Mouse (Mus musculus): Measurements from ENCODE around the gene Otulinl. TPM values are rescaled to one million over a fixed set of nuclear protein-coding genes. Genes with fewer than 3 reads are reported as not detected.

The Otulinl gene
- polyA plus RNA-seq, 1 experiment from 2014 or later: 9.8 TPM

DNA sequence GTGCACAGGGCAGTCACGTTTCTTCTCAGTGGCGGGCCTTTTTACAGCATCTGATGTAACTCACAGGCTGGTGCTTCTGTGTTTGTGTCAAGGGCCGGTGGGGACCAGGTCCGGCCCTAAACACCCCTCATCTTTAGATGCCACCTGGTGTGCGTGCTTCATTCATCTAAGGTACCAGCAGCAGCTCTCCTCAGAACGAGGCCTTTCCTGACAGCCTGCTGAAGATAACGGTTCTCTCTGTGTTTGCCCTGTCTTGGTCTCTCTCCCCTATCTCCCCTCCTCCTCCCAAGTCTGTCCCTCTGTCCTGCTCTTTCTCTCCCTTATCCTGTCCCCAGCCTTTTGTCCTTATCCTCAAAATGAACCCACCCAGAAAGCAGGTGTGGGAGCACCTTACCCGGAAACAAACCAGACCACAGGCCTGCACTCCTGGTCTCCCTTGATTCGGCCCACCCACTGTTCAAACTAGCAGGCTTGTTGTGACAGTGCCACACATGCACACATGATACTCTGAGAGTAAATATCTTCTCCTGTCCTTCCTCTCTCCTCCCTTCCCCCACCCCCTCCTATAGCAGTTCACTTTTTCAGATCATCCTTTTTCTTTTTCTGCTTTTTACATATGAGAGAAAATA lies 14.4 kb downstream of the Otulinl start:
- H3K27me3 ChIP-seq (ENCODE audit: control insufficient read depth, insufficient read depth, low read length): no peaks in the 10 kb centered on the region
- no peaks in the 10 kb centered on the region for H3K4me1 ChIP-seq (ENCODE audit: control insufficient read depth, insufficient read depth, low read length)
- 72% methylated on average over 9 of the region's 9 CpGs for WGBS
- DNase-seq (ENCODE audit: low spot score) (no peak), ATAC-seq (ENCODE audit: insufficient read depth, low FRiP score, low TSS enrichment) (no peak)
- H3K4me2 ChIP-seq (ENCODE audit: low read depth): no peak overlapping the region
- H3K9ac ChIP-seq (ENCODE audit: low read length): no peak overlapping the region
- no peak overlapping the region for H3K4me3 ChIP-seq (ENCODE audit: low read depth, low read length)
- no peaks in the 10 kb centered on the region for H3K36me3 ChIP-seq (ENCODE audit: control insufficient read depth, insufficient read depth, low read length)
- no peak overlapping the region for H3K27ac ChIP-seq (ENCODE audit: low read depth, low read length)
- no peaks in the 10 kb centered on the region for H3K9me3 ChIP-seq (ENCODE audit: control insufficient read depth, low read length)

GRCm38 (mm10) chr15:27665392-27665911 lies 15.9 kb downstream of the Otulinl start:
- Histone ChIP-seq H3K27me3 (ENCODE audit: control insufficient read depth, insufficient read depth, low read length) (no peaks in the 10 kb centered on the region), H3K27ac (ENCODE audit: low read depth, low read length) (no peak overlapping the region), H3K9me3 (ENCODE audit: control insufficient read depth, low read length) (no peaks in the 10 kb centered on the region), H3K36me3 (ENCODE audit: control insufficient read depth, insufficient read depth, low read length) (no peaks in the 10 kb centered on the region), H3K4me3 (ENCODE audit: low read depth, low read length) (no peak overlapping the region), H3K4me2 (ENCODE audit: low read depth) (no peak overlapping the region), H3K4me1 (ENCODE audit: control insufficient read depth, insufficient read depth, low read length) (no peaks in the 10 kb centered on the region), H3K9ac (ENCODE audit: low read length) (no peak overlapping the region)
- DNase-seq (ENCODE audit: low spot score): peak; percentile 29
- no peak for ATAC-seq (ENCODE audit: insufficient read depth, low FRiP score, low TSS enrichment)
- WGBS: 66% methylated on average over 21 of the region's 21 CpGs

- Histone ChIP-seq H3K27ac (ENCODE audit: low read depth, low read length) (no peak overlapping the region), H3K4me2 (ENCODE audit: low read depth) (no peak overlapping the region), H3K9ac (ENCODE audit: low read length) (no peak overlapping the region), H3K4me3 (ENCODE audit: low read depth, low read length) (no peak overlapping the region), H3K27me3 (ENCODE audit: control insufficient read depth, insufficient read depth, low read length) (no peaks in the 10 kb centered on the region), H3K4me1 (ENCODE audit: control insufficient read depth, insufficient read depth, low read length) (no peaks in the 10 kb centered on the region), H3K9me3 (ENCODE audit: control insufficient read depth, low read length) (no peaks in the 10 kb centered on the region), H3K36me3 (ENCODE audit: control insufficient read depth, insufficient read depth, low read length) (no peaks in the 10 kb centered on the region)
- ATAC-seq (ENCODE audit: insufficient read depth, low FRiP score, low TSS enrichment) (no peak), DNase-seq (ENCODE audit: low spot score) (no peak)
- WGBS: 91% methylated on average over 9 of the region's 9 CpGs
Measured at GRCm38 (mm10) chr15:27664126-27664525, 17.3 kb downstream of the Otulinl start.

- no peak overlapping the region for H3K4me3 ChIP-seq (ENCODE audit: low read depth, low read length)
- H3K36me3 ChIP-seq (ENCODE audit: control insufficient read depth, insufficient read depth, low read length): no peaks in the 10 kb centered on the region
- H3K4me2 ChIP-seq (ENCODE audit: low read depth): no peak overlapping the region
- H3K4me1 ChIP-seq (ENCODE audit: control insufficient read depth, insufficient read depth, low read length): no peaks in the 10 kb centered on the region
- ATAC-seq (ENCODE audit: insufficient read depth, low FRiP score, low TSS enrichment): no peak
- no peaks in the 10 kb centered on the region for H3K9me3 ChIP-seq (ENCODE audit: control insufficient read depth, low read length)
- H3K9ac ChIP-seq (ENCODE audit: low read length): no peak overlapping the region
- 66% methylated on average over 1 of the region's 1 CpGs for WGBS
- H3K27ac ChIP-seq (ENCODE audit: low read depth, low read length): no peak overlapping the region
- no peaks in the 10 kb centered on the region for H3K27me3 ChIP-seq (ENCODE audit: control insufficient read depth, insufficient read depth, low read length)
- no peak for DNase-seq (ENCODE audit: low spot score)
Measured at GRCm38 (mm10) chr15:27662699-27663098, 18.7 kb downstream of the Otulinl start.

DNA sequence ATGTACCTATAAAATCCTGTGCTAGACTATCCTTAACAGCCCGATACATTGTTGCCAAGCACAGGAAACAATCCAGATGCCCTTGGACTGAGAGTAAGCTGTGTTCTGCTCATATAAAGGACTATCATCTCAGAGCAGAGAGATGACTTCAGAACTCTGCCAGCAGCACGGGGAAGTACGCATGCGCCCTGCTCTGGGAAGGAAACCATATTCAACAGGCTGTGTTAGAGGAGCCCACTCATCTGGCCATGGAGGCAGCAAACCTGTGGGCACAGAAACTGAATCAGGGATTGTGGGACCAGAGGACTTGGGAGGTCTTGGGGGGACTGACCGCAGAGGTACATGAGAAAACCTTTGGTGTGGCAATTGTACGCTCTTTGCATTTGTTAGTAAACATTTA lies 19.7 kb downstream of the Otulinl start:
- Histone ChIP-seq H3K27me3 (ENCODE audit: control insufficient read depth, insufficient read depth, low read length) (no peaks in the 10 kb centered on the region), H3K27ac (ENCODE audit: low read depth, low read length) (no peak overlapping the region), H3K4me1 (ENCODE audit: control insufficient read depth, insufficient read depth, low read length) (no peaks in the 10 kb centered on the region), H3K4me3 (ENCODE audit: low read depth, low read length) (no peak overlapping the region), H3K36me3 (ENCODE audit: control insufficient read depth, insufficient read depth, low read length) (no peaks in the 10 kb centered on the region), H3K9ac (ENCODE audit: low read length) (no peak overlapping the region), H3K4me2 (ENCODE audit: low read depth) (no peak overlapping the region), H3K9me3 (ENCODE audit: control insufficient read depth, low read length) (no peaks in the 10 kb centered on the region)
- ATAC-seq (ENCODE audit: insufficient read depth, low FRiP score, low TSS enrichment): no peak
- DNase-seq (ENCODE audit: low spot score): peak; percentile 0
- WGBS: 92% methylated on average over 6 of the region's 6 CpGs

DNA sequence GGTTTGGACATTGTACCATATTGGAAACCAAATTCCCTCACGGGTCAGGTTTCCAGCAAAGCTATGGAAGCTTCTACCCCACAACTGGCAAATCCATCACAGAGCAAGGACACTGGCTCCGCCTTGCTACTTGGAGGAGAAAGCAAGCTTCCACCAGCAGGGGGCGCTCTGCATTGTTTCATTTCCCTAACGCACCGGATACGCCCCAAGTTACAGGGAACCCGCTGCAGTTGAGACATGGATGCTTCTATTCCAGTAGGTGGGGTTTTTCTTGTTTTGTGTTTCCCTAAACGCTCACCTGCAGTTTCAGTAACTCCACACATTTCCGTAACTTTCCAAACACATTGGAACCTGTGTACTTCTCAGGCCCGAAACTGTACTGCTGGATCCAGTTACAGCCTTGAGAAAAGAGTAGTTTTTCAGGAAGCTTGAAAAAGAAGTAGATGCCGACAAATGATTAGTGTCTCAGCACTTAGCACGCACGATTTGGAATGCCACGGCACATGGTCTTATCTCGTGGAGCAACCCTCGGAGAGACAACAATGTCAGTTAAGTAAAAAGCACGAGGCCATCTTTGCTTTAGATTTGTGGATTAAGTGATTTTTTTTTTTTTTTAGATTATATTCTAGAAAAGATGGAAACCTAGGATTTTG lies 21.7 kb downstream of the Otulinl start:
- Histone ChIP-seq H3K9me3 (ENCODE audit: control insufficient read depth, low read length) (no peaks in the 10 kb centered on the region), H3K4me1 (ENCODE audit: control insufficient read depth, insufficient read depth, low read length) (no peaks in the 10 kb centered on the region), H3K9ac (ENCODE audit: low read length) (no peak overlapping the region), H3K27ac (ENCODE audit: low read depth, low read length) (no peak overlapping the region), H3K27me3 (ENCODE audit: control insufficient read depth, insufficient read depth, low read length) (no peaks in the 10 kb centered on the region), H3K4me2 (ENCODE audit: low read depth) (no peak overlapping the region), H3K4me3 (ENCODE audit: low read depth, low read length) (no peak overlapping the region), H3K36me3 (ENCODE audit: control insufficient read depth, insufficient read depth, low read length) (no peaks in the 10 kb centered on the region)
- DNase-seq (ENCODE audit: low spot score) (peak; percentile 84), ATAC-seq (ENCODE audit: insufficient read depth, low FRiP score, low TSS enrichment) (0 out of 2 replicates have a peak, but pooled peaks have one; percentile 50)
- WGBS: 49% methylated on average over 17 of the region's 17 CpGs

DNA sequence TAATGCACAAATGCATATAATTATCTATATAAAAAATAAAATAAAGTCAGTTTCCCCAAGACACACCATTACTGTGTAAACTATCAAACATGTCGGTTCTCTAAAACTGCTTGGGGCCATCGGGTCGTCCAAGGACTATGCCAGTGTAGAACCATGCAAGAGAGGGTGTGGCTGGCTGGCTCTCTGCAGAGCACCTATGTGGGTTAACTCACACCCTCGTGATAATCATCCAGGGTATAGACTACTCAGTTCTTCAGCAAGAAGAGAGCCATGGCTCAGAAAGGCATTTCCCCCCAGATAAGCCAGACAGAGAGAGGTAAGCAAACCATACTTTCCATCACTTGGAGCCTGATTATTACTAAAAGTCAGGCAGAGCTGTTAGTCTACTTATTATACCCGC lies 22.2 kb downstream of the Otulinl start:
- H3K9ac ChIP-seq (ENCODE audit: low read length): no peak overlapping the region
- DNase-seq (ENCODE audit: low spot score): no peak
- no peak overlapping the region for H3K27ac ChIP-seq (ENCODE audit: low read depth, low read length)
- ATAC-seq (ENCODE audit: insufficient read depth, low FRiP score, low TSS enrichment): no peak
- H3K4me3 ChIP-seq (ENCODE audit: low read depth, low read length): no peak overlapping the region
- no peaks in the 10 kb centered on the region for H3K27me3 ChIP-seq (ENCODE audit: control insufficient read depth, insufficient read depth, low read length)
- no peaks in the 10 kb centered on the region for H3K4me1 ChIP-seq (ENCODE audit: control insufficient read depth, insufficient read depth, low read length)
- H3K9me3 ChIP-seq (ENCODE audit: control insufficient read depth, low read length): no peaks in the 10 kb centered on the region
- WGBS: 85% methylated on average over 5 of the region's 5 CpGs
- no peaks in the 10 kb centered on the region for H3K36me3 ChIP-seq (ENCODE audit: control insufficient read depth, insufficient read depth, low read length)
- no peak overlapping the region for H3K4me2 ChIP-seq (ENCODE audit: low read depth)

DNA sequence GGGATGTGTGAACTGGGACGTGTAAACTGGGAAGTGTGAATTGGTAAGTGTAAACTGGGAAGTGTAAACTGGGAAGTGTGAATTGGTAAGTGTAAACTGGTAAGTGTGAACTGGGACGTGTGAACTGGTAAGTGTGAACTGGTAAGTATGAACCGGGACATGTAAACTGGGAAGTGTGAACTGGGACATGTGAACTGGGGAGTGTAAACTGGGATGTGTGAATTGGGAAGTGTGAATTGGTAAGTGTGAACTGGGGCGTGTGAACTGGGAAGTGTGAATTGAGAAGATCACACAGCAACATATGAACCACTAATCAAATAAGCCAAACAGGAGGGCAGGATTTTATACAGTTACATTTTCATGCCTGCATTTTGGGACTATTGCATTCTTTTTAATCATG lies 23.0 kb downstream of the Otulinl start:
- Histone ChIP-seq H3K4me3 (ENCODE audit: low read depth, low read length) (no peak overlapping the region), H3K9ac (ENCODE audit: low read length) (no peak overlapping the region), H3K36me3 (ENCODE audit: control insufficient read depth, insufficient read depth, low read length) (no peaks in the 10 kb centered on the region), H3K4me2 (ENCODE audit: low read depth) (no peak overlapping the region), H3K27ac (ENCODE audit: low read depth, low read length) (no peak overlapping the region), H3K27me3 (ENCODE audit: control insufficient read depth, insufficient read depth, low read length) (no peaks in the 10 kb centered on the region), H3K9me3 (ENCODE audit: control insufficient read depth, low read length) (no peaks in the 10 kb centered on the region), H3K4me1 (ENCODE audit: control insufficient read depth, insufficient read depth, low read length) (no peaks in the 10 kb centered on the region)
- DNase-seq (ENCODE audit: low spot score): peak; percentile 8
- ATAC-seq (ENCODE audit: insufficient read depth, low FRiP score, low TSS enrichment): no peak
- 86% methylated on average over 4 of the region's 4 CpGs for WGBS

DNA sequence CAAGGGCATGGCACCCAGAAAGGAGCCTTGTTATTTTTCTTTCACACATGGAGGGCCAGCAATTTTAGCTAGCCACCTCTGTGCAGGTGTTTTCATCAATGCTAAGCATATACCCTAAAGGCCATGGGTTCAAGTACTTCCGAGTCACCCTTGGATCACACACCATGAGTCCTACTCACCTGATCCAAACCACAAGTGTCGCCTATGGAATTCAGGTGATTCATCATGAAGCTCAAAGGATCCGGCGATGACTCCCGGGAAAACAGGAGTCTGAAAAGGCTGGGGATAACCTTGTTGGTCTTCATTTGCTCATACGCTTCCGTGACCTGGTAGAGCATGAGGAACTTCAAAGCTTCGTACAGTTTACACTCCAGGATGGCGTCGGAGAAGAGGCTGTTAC lies 23.5 kb downstream of the Otulinl start:
- WGBS: 93% methylated on average over 10 of the region's 10 CpGs
- H3K27me3 ChIP-seq (ENCODE audit: control insufficient read depth, insufficient read depth, low read length): no peaks in the 10 kb centered on the region
- no peaks in the 10 kb centered on the region for H3K36me3 ChIP-seq (ENCODE audit: control insufficient read depth, insufficient read depth, low read length)
- no peaks in the 10 kb centered on the region for H3K4me1 ChIP-seq (ENCODE audit: control insufficient read depth, insufficient read depth, low read length)
- no peak overlapping the region for H3K27ac ChIP-seq (ENCODE audit: low read depth, low read length)
- DNase-seq (ENCODE audit: low spot score) (no peak), ATAC-seq (ENCODE audit: insufficient read depth, low FRiP score, low TSS enrichment) (no peak)
- H3K9me3 ChIP-seq (ENCODE audit: control insufficient read depth, low read length): no peaks in the 10 kb centered on the region
- no peak overlapping the region for H3K9ac ChIP-seq (ENCODE audit: low read length)
- H3K4me2 ChIP-seq (ENCODE audit: low read depth): no peak overlapping the region
- no peak overlapping the region for H3K4me3 ChIP-seq (ENCODE audit: low read depth, low read length)
